Mouse (Mus musculus) kidney, postnatal 10 days (tissue): Measurements from ENCODE around the gene A2ml1.
"Not testable (repeated sequence)": the region's sequence is repeated elsewhere in the genome, so short reads cannot be mapped to it uniquely, and the experiment has no call there.

Source experiments
- DNase-seq: peaks from one replicate; pipeline ENCODE4 v3.0.0; 2021; ENCODE audit warnings: mixed read lengths

A2ml1 gene

DNA sequence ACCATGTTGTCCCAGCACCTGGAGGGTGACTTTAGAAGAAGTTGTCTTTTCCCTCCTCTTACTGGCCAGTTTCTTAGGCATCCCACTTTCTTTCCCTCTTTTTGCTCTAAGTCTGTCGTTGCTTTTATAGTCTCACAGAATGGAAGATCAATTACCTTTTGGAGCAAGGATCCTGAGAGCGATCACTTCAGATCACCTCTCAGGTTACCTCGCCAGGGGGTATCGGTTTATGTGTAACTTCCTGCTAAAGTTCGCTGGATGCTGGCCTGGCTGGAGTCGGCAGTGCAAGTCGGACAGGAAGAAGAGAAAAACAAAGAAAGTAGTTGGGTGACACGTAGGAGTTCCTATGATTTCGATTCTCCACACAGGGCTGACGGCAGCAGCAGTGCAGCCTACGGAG lies at the start of gene A2ml1:
Gene A2ml1, minus strand, starts transcription at position 101 of the 400 bp plus-strand sequence.
- no peak for DNase-seq

DNA sequence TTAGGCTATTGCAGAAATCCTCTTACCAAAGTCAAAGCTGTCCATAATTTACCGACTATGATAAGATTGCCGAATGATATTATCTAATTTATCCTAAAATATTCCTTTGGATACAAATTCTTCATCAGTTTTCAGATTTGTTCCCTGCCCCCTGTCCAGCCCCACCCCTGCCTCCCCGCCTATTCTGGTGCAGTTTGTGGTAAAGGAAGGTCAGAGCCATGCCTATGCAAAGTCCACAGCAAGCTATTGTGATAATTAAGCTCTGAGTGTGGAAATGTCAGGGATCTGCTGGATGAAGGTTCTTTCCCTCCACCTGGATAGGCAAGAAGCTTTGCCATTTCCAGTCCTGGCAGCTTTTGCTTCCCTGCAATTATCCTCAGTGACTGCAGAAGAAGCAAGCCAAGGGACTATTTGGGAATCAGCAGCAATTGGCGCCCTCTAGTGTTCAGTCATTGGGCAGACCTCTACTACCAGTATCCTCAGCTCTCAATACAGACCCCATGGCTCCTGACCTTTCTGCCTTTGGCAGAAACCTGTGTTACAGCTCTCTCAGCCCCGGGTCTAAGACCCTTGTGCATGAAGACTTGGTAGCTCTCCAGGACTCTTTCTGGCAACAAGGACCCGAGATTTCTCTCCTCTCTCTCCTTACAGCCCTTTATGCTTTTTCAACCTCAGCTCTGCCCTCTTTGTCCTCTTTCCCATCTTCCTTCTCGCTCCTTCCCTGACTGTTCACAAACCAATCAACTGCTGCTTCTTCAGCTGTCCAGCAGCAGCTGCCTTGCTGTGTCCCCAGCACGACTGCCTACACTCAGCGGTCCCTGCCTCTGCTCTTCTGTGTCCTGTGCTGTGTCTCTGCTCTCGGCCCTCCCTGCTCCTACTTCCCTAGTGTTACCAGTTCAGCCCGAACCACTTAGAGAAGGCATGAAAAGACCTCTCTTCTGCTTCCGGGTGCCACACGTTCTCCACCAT lies 48.6 kb upstream of the A2ml1 start:
- DNase-seq: peak; percentile 66

DNA sequence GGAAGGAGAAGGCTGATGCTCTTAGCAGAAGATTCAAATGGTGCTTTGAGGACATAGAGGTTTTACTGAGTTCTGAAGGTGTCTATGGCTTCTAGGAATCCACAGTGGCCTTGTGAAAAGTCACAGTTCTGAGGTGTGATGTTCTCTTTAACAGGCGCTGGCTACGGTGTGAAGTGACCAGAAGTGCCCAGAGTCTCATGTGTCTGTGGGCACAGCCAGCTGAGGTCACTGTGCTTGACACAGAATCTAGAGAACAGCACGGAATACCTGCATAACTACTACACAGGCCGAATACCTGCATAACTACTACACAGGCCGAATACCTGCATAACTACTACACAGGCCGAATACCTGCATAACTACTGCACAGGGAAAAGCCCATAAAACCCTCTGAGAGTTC lies 43.8 kb upstream of the A2ml1 start:
- DNase-seq: not testable (repeated sequence)

DNA sequence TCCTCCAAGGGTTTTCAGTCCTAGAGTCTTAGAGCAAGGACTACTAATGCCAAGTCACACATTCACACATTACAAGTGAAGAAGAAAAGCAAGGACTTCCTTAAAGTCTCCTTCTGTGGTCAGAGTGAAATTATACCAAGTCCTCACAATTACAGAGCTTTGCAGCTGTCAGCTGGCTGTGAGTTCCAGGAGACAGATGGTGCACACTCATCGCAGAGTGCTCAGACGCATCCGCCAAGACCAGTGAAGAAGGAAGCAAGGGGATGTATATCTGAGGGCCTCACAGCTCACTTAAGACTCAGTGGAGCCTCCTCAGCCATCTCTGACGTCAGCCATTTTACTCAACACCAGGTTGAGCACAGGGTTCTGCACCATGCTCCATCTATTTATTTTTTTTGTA lies 43.0 kb upstream of the A2ml1 start:
- no peak for DNase-seq

DNA sequence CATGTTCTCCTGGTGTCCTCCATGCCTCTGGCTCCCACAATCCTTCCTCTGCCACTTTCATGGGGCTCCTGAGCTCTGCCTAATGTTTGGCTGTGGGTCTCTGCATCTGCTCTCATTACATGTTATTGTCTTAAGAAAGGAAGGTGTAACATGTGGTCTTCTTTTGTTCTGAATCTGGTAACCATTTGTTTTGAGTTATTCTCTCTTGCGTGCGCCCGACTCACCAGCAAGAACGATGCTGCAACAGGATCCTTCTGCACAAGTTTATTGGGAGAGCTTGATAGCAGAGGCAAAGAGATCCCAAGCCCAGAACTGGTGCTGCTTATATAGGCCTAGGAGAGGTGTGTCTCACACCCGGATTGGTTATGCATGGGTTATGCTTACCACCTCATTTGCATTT lies 42.0 kb upstream of the A2ml1 start, which contains the start of gene Klrb1a:
Gene Klrb1a, minus strand, starts transcription at position 101 of the 400 bp plus-strand sequence.
- DNase-seq: not testable (repeated sequence)

DNA sequence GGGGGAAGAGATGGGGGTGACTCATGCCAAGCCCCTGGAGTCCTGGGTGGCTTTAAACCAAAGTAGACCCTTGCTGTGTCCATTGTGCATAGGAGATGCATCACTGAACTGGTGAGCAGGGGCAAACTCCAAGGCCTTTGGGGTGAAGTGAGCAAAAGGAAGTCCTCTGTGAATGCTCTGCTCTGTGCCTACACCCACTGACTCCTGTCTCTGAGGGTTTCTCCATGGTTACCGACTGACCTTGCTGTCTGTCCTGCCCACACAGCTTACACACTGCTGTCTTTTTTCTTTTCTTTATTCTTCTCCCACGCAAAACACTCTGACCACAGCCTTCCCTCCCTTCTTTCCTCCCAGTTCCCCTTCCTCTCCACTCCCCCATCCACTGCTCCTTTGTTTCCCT lies 41.3 kb upstream of the A2ml1 start:
- DNase-seq: no peak

DNA sequence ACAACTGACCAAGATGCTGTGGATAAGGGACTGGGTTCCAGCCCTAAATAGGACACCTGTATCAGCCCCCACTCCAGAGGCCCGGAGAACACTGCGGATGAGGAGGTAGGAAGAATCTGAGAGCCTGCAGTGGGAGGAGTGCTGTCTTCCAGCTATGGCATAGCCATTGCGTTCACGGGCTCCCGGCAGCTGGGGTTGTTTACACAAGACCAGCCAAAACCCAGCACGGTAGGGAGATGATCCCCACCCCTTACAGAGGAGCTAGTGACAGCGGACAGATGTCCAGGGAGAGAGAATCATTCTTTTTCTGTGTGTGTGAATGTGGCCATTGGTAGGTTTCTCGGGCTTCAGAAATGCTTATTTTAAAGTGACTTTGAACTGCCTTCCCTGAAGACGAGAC lies 24.9 kb upstream of the A2ml1 start:
- peak; percentile 13 for DNase-seq

DNA sequence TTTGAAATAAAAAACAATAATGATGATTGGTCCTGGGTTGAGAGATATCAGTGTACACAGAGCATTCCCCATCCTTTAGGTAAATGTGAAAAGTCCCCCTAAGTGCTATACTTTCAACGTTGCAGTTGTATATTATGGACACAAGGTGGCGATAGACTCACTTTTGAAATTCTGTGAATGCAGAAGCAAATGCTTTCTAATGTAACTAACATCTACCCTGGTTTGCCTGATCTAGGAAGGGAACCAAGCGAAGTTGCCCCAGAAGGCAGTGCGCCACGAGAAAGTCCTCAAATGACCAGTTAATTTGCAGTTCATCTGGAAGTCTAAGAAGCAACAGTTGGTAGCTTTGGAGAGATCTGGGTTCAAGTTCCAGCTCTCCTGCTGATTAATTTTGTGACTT lies 23.1 kb upstream of the A2ml1 start:
- DNase-seq: peak; percentile 33

DNA sequence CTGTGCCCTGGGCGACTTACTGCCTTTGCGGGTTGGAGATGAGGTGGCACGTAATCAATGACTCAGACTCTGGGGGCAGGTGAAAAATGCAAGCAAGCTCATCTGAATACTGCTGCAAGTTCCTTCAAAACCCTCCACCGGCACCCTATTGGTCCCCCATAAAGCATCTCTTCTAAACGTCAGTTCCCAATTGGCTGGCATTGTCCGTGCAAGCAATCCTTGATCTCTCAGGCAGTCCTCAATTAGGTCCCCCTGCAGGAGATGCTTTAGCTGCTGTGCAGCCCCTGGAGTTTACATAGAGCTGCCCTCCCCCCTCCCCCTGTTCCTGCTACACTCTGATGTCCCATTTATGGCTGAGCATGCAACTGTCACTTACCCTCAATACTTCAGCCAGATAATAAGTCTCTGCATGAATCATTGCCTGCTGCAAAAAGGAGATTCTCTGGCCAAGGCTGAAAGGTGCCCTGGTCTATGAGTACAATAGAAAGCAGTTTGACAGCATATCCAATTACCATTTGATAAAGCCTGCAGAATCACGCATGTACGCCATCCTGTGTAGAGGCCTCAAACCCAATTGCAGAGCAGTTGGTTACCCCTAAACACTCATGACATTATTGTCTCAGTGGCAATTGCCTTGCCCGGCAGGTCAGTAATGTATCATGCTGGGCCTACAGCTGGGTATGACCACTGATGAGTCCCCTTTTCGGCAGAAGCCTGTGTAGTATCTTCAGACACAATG lies 21.2 kb upstream of the A2ml1 start:
- no peak for DNase-seq

DNA sequence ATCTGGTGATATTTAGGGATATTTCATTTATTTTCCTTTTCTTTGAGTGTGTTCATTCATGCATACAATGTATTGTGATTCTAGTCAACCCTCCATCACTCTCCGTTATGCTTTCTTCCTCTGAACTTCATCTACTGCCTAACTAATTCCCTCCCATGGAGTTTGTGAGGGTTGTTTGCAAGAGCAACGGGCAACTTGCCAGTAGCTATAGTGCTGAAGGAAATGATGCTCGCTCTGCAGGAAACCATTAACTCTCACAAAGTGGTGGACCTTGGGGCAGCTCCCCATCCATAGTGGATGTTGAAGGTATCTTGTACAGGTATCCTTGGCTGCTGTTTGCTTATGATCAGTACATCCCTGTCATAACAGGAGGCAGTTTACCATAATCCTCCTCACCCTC lies 20.6 kb upstream of the A2ml1 start:
- peak; percentile 27 for DNase-seq

DNA sequence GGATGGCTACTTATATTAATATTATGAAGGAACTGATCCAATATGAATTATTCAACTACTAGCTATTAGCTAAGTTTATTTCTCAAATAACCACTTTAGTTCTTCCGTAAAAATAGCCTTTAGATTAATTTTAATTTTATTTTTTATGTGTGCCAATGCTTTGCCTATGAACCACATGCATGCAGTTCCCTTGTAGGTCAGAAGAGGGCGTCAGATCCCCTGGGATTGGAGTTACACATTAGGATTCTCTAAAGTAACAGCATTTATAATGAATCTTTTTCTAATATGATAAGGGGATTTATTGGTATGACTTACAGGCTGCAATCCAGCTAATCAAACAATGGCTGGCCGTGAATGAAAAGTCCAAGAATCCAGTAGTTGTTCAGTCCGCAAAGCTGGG lies 18.1 kb upstream of the A2ml1 start:
- DNase-seq: peak; percentile 44

DNA sequence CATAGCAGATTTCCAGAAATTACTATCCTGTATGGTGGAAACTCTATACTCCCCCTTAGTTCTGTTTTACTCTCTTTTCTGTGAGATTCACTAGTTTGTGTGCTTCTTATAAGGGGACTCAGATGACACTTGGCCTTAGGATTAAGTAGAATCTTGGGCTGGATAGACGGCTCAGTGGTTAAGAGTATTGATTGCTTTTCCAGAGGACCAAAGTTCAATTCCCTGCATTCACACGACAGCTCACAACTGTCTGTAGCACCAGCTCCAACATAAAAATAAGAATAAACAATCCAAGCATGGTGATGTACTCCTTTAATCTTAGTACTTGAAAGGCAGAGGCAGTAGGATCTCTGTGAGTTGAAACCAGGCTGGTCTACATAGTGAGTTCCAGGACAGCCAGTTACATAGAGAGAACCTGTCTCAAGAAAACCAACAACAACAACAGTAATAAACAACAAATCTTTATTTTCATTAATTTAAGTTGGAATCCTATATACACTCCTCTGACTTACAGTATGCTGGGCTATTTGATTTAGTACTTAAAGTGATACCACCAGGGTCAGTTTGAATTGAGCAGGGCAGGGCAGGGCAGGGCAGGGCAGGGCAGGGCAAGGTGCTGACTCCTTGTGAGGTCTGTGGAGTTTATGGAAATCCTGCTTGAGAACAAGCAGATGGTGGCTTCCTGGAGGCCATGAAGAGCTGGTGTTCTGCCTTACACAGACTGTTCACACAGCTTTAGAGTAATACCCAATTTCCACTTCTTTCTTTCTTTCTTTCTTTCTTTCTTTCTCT lies 17.0 kb upstream of the A2ml1 start:
- DNase-seq: no peak

DNA sequence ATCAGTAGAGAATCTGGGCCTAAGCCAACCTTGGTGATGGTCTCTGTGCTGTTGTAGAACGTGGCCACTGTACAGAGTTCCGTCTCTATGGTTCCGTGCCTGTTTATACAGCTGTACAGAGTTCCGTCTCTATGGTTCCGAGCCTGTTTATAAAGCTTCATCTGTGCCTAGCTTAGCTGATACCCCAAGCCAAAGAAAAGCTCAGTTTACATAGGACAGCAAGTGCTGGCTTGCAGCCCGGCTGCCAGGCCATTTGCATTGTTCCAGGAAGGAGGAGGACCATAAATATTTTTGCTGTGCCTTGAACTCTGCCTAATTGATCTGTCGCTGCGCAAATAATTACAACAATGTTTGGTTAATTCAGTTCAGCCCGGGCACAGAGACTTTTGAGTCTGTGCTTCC lies 15.7 kb upstream of the A2ml1 start:
- peak; percentile 63 for DNase-seq

DNA sequence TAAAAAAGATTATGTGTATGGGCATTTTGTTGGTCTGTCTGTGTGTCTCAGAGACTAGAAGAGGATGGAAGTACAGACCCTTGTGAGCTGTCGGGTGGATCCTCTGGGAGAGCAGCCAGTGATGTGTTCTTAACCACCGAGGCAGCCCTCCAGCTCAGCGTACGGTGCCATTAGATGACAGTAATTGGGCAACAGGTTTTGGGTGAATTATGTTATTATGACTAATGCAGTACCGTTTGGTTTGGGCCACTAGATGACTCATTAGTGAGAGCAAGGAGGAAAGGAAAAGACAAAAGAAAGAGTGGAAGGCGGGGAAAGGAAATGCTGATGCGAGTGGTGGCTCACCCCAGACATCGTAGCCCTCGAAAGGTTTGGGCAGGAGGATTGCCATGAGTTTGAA lies 13.2 kb upstream of the A2ml1 start:
- DNase-seq: no peak

DNA sequence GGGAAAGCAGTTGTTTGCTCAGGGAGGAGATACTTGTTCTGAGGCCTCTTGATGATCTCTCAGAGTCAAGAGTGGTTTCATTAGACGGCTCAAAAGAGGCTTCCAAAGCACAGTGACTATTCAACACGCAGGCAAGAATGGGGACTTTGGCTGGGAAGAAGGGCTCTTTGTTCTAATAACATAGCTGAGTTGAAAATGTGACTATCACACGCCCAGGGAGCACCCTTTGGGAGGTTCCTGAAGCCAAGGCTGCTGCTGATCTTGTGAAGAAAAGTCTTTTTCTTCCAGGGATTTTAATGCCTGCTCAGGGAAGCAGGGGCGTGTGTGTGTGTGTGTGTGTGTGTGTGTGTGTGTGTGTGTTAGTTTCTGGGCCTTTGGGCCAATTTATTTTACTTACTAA lies 8.0 kb upstream of the A2ml1 start:
- DNase-seq: no peak

DNA sequence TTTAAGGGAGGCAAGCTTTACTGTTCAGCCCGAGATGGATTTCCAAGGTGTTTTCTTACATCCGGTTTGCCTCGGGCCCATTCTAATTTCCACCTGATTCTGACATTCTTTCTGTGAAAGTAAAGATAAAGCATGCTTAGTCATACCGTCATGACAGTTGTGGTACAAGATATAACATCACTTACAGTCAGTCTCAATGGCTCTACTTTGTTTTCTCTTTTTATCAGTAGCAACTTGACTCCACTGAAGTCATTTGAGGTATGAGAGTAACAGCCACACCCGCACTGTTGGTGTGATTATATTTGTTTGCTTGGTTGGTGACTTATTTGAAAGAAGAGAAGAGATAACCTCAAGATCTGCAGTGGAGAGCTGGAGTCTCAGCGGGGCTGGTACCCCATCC lies 6.2 kb upstream of the A2ml1 start:
- DNase-seq: no peak

DNA sequence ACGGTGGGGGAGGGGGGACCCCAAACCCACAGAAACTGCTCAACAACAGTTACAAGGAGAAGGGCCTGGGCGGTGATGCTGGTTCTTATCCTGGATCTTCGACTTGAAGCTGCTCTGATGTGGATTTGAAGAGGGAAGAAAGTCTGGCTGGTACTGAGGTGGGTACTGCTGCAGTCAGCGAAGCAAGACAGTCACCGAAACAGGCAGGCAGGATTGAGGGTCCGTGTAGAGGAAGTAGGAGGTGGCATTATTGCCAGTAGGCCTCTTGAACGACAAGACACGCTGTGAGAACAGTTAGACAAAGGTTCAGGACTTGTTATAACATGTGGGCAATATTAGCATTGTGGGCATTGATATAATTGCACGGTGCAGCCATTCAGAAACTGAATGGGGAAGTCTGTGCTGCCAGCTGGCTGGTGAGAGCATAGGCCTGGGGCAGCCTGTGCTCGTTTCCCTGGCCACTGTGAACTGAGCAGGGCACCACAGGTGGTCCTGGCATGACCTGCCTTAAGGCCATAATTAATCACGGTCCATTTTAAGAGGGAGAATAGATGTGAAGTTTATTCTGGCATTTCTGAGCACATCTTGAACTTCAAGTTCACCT lies 4.3 kb upstream of the A2ml1 start:
- no peak for DNase-seq

DNA sequence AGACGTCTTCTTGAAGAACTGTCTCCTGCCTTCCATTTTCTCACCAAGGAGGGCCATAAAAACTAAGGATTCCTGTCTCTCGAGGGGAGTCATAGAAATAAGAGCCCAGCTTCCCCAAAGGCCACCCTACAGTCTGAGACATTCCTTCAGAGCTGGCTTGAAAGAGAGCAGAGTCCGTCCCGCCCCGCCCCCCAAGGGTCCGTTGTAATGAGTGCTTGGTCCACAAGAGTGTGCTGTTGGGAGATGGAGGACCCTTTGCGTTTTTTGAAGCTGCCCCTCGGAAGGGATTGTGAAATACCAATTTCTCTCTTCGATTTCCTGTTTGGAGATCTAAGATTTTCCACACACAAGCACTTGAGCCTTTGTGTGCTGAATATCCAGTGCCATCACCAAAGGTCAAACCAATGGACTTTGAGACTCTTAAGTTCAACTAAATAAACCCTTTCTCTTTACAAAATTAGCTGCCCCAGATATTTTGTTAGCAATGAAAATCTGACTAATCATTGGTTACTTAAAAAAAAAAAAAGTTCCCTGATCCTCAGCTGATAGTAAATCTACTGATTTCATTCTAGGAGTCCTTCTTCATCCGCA lies 2.8 kb upstream of the A2ml1 start:
- DNase-seq: peak; percentile 53

DNA sequence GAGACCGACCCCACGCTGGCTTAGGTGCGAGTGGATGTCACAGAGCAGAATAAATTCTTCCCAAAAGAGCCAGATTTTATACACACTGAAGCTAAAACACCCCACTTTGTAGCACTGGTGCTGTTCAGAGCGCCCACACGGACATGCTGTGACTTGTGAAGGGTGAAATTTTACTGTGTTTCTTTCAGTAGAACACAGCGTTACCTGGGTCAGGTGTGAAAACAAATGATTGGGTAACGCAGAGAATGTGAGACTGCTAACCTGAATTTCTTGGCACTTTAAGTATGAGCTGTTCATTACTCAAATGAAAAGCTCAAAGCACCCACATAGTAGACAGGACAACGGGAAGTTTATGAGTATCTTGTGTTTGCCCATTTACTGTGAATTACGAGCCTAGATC lies 4.1 kb downstream of the A2ml1 start:
- no peak for DNase-seq

DNA sequence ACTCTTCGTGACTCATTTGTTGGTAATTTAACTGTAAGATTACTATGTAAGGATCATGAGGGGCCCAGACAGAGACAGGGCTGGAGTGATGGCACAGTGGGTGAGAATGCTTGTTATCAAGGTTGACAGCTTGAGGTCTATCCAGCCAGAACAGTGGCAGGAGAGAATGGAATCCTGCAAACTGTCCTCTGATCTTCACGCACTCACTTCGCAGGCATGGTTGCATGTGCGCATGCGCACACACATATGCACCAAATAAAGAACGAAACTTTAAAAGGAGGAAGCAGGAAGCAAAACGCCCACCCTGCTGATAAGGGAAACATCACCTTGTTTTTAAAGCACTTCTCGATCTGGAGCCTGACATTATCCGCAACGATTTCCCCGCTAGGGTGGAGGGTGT lies 14.8 kb downstream of the A2ml1 start:
- no peak for DNase-seq

DNA sequence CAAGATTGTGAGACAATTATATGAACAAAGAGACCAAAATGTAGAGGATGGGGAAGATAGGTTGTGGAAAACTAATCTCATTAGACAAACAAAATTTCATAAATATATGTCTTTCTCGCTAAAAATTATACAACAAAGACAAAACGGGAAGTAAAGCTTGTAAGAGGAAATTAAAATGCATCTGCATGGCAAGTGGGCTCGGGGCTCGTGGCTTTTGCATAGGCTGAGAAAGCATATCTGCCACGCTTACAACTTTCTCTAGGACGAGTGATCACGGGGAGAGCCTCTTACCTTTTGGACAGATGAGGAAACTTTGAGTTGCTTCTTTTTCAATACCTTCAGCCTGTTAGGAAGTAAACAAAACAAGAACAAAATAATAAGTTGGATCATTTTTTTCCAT lies 27.4 kb downstream of the A2ml1 start:
- DNase-seq: no peak
